Mouse (Mus musculus) heart, embryonic 14.5 days (tissue): Measurements from ENCODE around the gene Gm29427. TPM values are rescaled to one million over a fixed set of nuclear protein-coding genes. Genes with fewer than 3 reads are reported as not detected.
A peak's percentile ranks its signal among the peaks of the same experiment; 100 is the strongest.

ENCODE experiments used
- ATAC-seq: fragments of 200-750 bp; cut with Nextera tagmentation; 2 replicates; pipeline ENCODE4 v1.8.0; 2017; ENCODE audit warnings: low read depth, moderate TSS enrichment; ENCODE audit not compliant: insufficient number of reproducible peaks, insufficient read depth, low FRiP score
- H3K27ac ChIP-seq, 2 experiments: fragments of 200-500 bp in 1 of 2; fragments of 300-500 bp in 1 of 2; sonication (generic) in 1 of 2; replicated peaks in 1 of 2; 2 replicates each; pipeline ENCODE4 v1.5.1; 2012 to 2014; ENCODE audit warnings: low read depth in 2 of 2, low read length in 2 of 2, control low read depth in 1 of 2, mild to moderate bottlenecking in 1 of 2, mixed read lengths in 1 of 2; ENCODE audit not compliant: control insufficient read depth in 1 of 2, insufficient read depth in 1 of 2
- H3K27me3 ChIP-seq: fragments of 300-500 bp; sonication (generic); 2 replicates; pipeline ENCODE4 v1.6.1; 2014; ENCODE audit warnings: mild to moderate bottlenecking, low read length, control low read depth; ENCODE audit not compliant: control insufficient read depth, insufficient read depth
- H3K36me3 ChIP-seq: fragments of 300-500 bp; sonication (generic); 2 replicates; pipeline ENCODE4 v1.6.1; 2014; ENCODE audit warnings: mild to moderate bottlenecking, control low read depth, low read length, mixed read lengths; ENCODE audit not compliant: control insufficient read depth, insufficient read depth
- H3K4me1 ChIP-seq, 2 experiments: fragments of 200-500 bp in 1 of 2; fragments of 300-500 bp in 1 of 2; sonication (generic) in 1 of 2; 2 replicates each; pipeline ENCODE4 v1.6.1; 2012 to 2014; ENCODE audit warnings: low read length in 2 of 2, control low read depth in 1 of 2, mixed read lengths in 1 of 2; ENCODE audit not compliant: control insufficient read depth in 2 of 2, insufficient read depth in 2 of 2
- H3K4me2 ChIP-seq: fragments of 300-500 bp; sonication (generic); 2 replicates; pipeline ENCODE4 v1.6.1; 2014; ENCODE audit warnings: mild to moderate bottlenecking, low read length
- H3K4me3 ChIP-seq, 2 experiments: fragments of 200-500 bp in 1 of 2; fragments of 300-500 bp in 1 of 2; sonication (generic) in 1 of 2; 2 replicates each; pipeline ENCODE4 v1.5.1; 2012 to 2014; ENCODE audit warnings: low read length in 2 of 2, mild to moderate bottlenecking in 2 of 2, control low read depth in 1 of 2, low read depth in 1 of 2, moderate library complexity in 1 of 2; ENCODE audit not compliant: control insufficient read depth in 1 of 2, insufficient read depth in 1 of 2
- H3K9ac ChIP-seq: fragments of 300-500 bp; sonication (generic); 2 replicates; pipeline ENCODE4 v1.6.1; 2014; ENCODE audit warnings: mild to moderate bottlenecking, low read length
- H3K9me3 ChIP-seq: fragments of 300-500 bp; sonication (generic); 2 replicates; pipeline ENCODE4 v1.6.1; 2016; ENCODE audit warnings: low read length, control low read depth; ENCODE audit not compliant: control insufficient read depth
- WGBS: fragments of 180-500 bp; shearing (Covaris S2); extraction: QIAGEN DNeasy Blood & Tissue Kit; methylation state at CpG from one replicate; pipeline ENCODE4 v1.1.7; 2014; 5-methylcytosine and 5-hydroxymethylcytosine counted together
- polyA plus RNA-seq: library from polyadenylated mRNA; unstranded; fragments of >200 nt; fragmentation: Nextera tagmentation; extraction: Ambion mirVana; gene quantifications from 2 replicates; pipeline ENCODE4 v1.2.1, GENCODE M21; 2014

Gm29427 gene
- polyA plus RNA-seq, 1 experiment from 2014 or later: not detected

DNA sequence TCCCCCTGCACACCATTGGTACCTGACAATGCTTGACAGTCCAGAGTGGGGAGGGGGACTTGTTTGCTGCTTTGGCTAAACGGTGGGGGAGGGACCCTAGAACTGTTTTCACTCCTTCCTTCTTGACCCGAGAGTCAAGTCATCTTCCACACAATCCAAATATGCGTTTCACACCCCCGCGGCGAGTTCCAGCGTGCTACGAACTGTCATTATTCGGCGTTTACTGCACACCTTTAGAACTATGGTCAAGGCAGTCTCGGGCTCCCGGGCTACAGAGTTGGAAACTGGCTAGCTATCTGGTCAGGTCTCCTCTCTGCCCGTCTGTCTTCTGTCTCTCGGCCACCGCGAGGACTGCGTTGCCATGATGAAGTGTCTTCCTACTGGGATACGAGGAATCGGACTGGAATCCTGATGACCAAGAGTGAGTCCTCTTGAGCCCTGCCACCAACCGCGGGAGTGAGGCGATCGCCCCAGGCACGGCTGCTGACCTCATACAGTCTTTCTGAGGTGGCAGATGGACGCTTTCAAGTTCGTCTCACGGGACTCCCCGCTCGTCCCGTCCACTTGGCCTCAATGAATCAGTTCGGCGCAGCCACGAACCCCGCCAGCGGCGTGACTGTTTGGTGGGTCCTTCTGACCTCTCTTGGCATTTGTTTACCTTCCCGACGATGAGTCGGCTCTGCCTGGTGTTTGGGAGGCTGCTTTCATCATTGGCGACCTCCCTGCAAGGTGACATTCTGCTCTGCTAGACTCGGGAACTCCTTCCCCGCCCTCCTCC lies 1.1 kb upstream of the Gm29427 start:
- Histone ChIP-seq H3K27ac (peak overlapping the region; percentile 75 to 80), H3K9me3 (no peaks in the 10 kb centered on the region), H3K36me3 (peaks cover 15% of the 10 kb centered on the region; the same call in 1 of the 2 replicates), H3K4me1 (peaks cover 4 to 10% of the 10 kb centered on the region in 2 experiments), H3K4me2 (peak overlapping the region; percentile 99), H3K4me3 (peak overlapping the region; percentile 83 to 96), H3K27me3 (no peaks in the 10 kb centered on the region), H3K9ac (peak overlapping the region; percentile 95)
- under 1% methylated on average over 42 of the region's 42 CpGs for WGBS
- ATAC-seq: 0 out of 2 replicates have a peak, but pooled peaks have one; percentile 25

DNA sequence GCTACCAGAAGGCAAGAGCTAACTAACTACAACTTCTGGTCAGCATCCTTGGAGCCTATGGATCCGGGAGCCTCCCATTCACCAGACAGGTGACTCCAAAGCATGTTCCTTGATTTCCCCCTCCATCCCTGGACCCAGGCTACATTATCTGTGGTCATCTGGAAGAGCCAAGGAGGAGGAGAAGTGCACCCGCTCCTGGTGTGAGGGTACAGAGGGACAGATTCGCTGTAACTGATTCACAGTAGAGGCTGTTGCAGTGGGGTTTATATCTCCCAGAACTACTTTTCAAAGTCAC lies 566 bp upstream of the Gm29427 start:
- Histone ChIP-seq H3K4me1 (peaks cover 4 to 10% of the 10 kb centered on the region in 2 experiments), H3K27me3 (no peaks in the 10 kb centered on the region), H3K27ac (peak overlapping the region; percentile 75 to 80; a peak in 3 of 4 replicates), H3K9me3 (no peaks in the 10 kb centered on the region), H3K9ac (peak overlapping the region; percentile 95), H3K36me3 (peaks cover 18% of the 10 kb centered on the region; the same call in 1 of the 2 replicates), H3K4me2 (peak overlapping the region; percentile 99), H3K4me3 (peak overlapping the region; percentile 83 to 96)
- WGBS: 0% methylated on average over 3 of the region's 3 CpGs
- no peak for ATAC-seq

DNA sequence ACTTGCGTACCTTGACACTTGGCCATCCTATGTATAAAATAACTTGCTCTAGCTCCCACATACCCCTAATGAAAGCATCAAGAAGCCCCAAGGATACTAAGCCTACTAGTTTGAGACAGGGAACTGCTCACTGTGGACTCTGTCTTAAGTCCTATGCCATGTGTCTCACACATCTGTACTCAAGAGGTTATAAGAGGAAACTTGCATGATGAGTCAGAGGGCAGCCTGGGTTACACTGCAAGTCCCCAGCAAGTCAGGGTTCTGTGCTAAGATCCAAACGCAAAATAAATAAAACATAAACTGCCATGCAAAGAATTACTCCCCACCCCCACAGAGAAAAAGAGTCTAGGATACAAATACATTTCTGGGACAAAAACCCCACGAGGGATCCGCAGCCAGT lies 1.6 kb downstream of the Gm29427 start:
- peaks cover 7 to 10% of the 10 kb centered on the region in 2 experiments for H3K4me1 ChIP-seq
- ATAC-seq: no peak
- no peak overlapping the region for H3K27ac ChIP-seq
- H3K27me3 ChIP-seq: no peaks in the 10 kb centered on the region
- H3K36me3 ChIP-seq: peaks cover 20% of the 10 kb centered on the region; the same call in 1 of the 2 replicates
- WGBS: 80% methylated on average over 4 of the region's 4 CpGs
- H3K9ac ChIP-seq: no peak overlapping the region
- no peak overlapping the region for H3K4me3 ChIP-seq
- H3K4me2 ChIP-seq: no peak overlapping the region
- H3K9me3 ChIP-seq: no peaks in the 10 kb centered on the region

GRCm38 (mm10) chr1:130710283-130711080 lies 5.1 kb downstream of the Gm29427 start:
- Histone ChIP-seq H3K36me3 (peaks cover 49% of the 10 kb centered on the region), H3K9me3 (no peaks in the 10 kb centered on the region), H3K4me1 (peaks cover 0 to 5% of the 10 kb centered on the region in 2 experiments; a peak in 2 of 4 replicates), H3K4me2 (no peak overlapping the region), H3K27me3 (no peaks in the 10 kb centered on the region), H3K27ac (no peak overlapping the region), H3K4me3 (no peak overlapping the region), H3K9ac (no peak overlapping the region)
- no peak for ATAC-seq
- 78% methylated on average over 22 of the region's 22 CpGs for WGBS

- WGBS: 85% methylated on average over 2 of the region's 2 CpGs
- no peak for ATAC-seq
- H3K27me3 ChIP-seq: no peaks in the 10 kb centered on the region
Observed at GRCm38 (mm10) chr1:130703613-130704012, 12.0 kb downstream of the Gm29427 start.

DNA sequence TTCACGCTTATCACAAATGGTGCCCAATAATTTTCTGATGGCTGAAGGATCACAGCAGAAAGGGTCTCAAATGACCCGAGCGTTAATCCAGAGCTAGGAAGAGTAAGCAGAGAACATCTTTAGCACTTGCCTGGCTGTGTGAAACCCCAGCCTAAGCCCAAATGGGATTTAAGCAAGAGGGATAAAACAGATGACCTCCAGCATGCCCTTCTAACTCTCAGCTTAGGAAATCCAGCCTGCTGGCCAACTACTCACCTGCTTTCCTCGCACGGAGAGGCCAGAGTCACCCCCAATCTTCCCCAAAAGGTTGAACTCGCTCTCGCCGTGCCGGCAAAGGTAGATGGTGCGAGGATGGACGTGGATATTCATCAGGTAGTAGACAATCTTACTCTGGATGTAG lies 13.6 kb downstream of the Gm29427 start:
- ATAC-seq: no peak
- H3K27me3 ChIP-seq: no peaks in the 10 kb centered on the region
- 89% methylated on average over 11 of the region's 11 CpGs for WGBS

More at GRCm38 (mm10) chr1:130703613-130704012, 12.0 kb downstream of the Gm29427 start:
- Histone ChIP-seq H3K4me3 (no peak overlapping the region), H3K9me3 (no peaks in the 10 kb centered on the region), H3K4me1 (no peaks in the 10 kb centered on the region), H3K4me2 (no peak overlapping the region), H3K9ac (no peak overlapping the region), H3K27ac (no peak overlapping the region), H3K36me3 (peaks cover 78% of the 10 kb centered on the region)

DNA sequence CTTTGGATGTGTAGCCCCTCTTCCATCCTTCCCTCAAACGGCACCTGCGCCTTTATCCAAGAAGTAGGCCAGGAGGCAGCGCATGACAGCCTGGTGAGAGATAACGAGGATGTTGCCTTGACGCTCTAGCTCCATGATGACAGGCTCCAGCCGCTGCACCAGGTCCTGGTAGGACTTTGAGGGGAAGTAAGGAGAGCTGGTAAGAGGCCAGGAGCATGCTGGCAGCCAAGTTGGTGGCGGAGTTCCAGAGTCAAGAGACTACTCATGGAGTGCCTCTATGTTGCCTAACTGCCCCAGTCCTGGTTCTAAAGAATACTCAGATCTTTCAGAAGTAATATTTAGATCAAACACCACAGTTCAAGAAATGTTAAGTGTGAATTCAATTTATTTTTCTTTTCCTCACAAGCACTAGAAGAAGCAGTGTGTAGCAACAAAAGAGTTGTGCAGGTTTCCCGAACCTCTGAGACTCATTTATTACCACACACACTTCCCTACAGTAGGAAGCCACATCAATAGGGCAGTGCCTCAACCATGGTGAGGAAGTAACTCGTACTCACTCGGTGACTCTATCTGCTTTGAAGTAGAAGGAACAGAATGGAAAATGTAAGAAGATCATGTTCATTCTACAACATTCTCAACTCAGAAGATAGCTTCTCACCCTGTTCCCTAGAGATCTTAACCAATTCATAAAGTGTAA lies 15.5 kb downstream of the Gm29427 start:
- Histone ChIP-seq H3K4me3 (no peak overlapping the region), H3K9me3 (no peaks in the 10 kb centered on the region), H3K4me2 (no peak overlapping the region), H3K27me3 (no peaks in the 10 kb centered on the region), H3K9ac (no peak overlapping the region), H3K4me1 (no peaks in the 10 kb centered on the region), H3K36me3 (peaks cover 71% of the 10 kb centered on the region), H3K27ac (no peak overlapping the region)
- WGBS: 78% methylated on average over 10 of the region's 10 CpGs
- ATAC-seq: no peak

More for the DNA sequence above, 13.6 kb downstream of the Gm29427 start:
- no peak overlapping the region for H3K4me3 ChIP-seq
- H3K4me2 ChIP-seq: no peak overlapping the region
- H3K9me3 ChIP-seq: no peaks in the 10 kb centered on the region
- H3K36me3 ChIP-seq: peaks cover 77% of the 10 kb centered on the region
- no peaks in the 10 kb centered on the region for H3K4me1 ChIP-seq
- no peak overlapping the region for H3K27ac ChIP-seq
- no peak overlapping the region for H3K9ac ChIP-seq
